Mouse (Mus musculus): ENCODE measurements around the gene Prlr. TPM values are rescaled to one million over a fixed set of nuclear protein-coding genes. Genes with fewer than 3 reads are reported as not detected.
A peak's percentile ranks its signal among the peaks of the same experiment; 100 is the strongest.

Prlr gene
- total RNA-seq (2021) = 1 to 10 TPM; 7.9 to 8.9 TPM
- long read RNA-seq, experiment 1, partial matches to known transcripts = 1 of 1 reads
- long read RNA-seq, experiment 1, other reads (novel, unspliced or antisense) = 0 of 1 reads
- long read RNA-seq, experiment 2 = 0 reads

GRCm38 (mm10) chr15:10177083-10177482 is at the start of gene Prlr:
Gene Prlr (plus strand): TSS chr15:10177238.
- no peak for DNase-seq

DNA sequence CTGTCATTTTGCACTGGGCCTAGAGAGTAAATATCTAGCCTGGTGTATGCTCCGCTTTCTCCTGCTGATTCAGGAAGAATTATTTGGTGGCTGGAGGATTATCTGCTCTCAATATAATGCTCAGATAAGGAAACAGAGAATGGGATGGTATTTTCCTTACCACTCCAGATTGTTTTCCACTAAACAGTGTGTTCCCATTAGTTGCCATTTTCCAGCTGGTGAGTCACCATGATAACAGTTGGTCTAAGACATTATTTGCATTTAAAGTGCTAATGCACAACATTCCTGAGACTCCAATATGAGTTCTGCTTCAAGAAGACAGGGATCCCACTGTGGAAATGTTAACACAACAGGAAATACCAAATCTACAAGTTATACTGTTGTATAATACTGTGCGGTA is 43.3 kb upstream of the Prlr start:
- no peak for DNase-seq

GRCm38 (mm10) chr15:10134889-10135288 is 42.1 kb upstream of the Prlr start:
- peak; percentile 4 to 16 for DNase-seq

- no peak for DNase-seq
These were observed 32.5 kb upstream of the Prlr start for GRCm38 (mm10) chr15:10144520-10144919.

DNA sequence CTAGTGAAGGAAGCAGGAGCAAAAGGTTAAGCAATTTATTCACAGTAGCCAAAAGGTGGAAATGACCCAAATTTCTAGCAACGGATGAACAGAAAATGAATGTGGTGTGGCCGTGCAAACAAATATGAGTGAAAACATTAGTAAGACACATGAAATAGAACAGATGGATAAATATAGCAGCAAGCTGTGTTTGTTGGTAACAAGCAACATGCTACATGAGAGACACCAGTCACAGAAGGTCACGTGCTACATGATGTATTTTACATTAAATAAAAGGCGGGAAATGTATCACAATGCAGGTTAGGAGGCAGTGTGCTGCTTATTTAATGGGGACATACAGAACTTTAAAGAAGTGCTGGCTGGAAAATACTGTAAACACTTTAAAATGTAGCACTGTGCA is 28.8 kb upstream of the Prlr start:
- no peak for DNase-seq

DNA sequence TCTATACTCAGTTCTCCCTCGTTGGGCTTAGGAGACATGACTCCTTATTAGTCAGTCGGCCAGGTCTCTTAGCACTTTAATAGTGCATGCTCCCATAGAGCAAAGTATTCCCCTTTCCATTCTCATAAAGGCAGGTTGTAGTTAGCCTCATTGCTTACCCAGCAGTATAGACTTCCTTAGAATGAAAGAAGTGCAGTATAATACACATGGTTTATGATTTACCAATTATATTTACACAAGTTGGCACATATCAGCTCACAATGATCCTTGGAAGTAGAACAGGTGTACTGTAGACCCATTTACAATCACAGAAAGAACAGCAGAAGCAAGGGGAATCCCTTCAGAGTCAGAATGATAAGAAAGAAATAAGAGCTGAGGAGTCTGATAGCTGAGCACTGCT is 16.4 kb upstream of the Prlr start:
- DNase-seq = no peak

DNA sequence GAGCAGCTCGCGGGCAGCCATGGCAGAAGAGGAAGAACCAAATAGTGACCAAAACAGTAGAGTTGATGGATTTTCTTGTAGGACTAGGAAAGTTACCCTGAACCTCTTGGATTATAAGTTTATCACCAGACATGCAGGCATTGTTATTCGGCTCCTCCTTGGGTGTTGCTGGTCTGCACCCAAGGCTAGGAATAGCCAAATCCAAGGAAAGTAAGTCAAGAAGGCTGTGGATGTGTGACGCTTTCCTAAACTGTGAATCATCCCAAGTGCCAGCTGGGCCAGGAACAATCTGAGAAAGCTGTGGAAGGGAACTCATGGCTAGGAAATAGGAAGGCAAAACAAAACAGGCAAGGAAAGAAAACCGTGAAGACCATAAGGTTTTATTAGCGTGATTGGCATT is 2.0 kb upstream of the Prlr start:
- DNase-seq = no peak

- DNase-seq = no peak
These were observed 1.4 kb upstream of the Prlr start for GRCm38 (mm10) chr15:10175656-10176055.

DNA sequence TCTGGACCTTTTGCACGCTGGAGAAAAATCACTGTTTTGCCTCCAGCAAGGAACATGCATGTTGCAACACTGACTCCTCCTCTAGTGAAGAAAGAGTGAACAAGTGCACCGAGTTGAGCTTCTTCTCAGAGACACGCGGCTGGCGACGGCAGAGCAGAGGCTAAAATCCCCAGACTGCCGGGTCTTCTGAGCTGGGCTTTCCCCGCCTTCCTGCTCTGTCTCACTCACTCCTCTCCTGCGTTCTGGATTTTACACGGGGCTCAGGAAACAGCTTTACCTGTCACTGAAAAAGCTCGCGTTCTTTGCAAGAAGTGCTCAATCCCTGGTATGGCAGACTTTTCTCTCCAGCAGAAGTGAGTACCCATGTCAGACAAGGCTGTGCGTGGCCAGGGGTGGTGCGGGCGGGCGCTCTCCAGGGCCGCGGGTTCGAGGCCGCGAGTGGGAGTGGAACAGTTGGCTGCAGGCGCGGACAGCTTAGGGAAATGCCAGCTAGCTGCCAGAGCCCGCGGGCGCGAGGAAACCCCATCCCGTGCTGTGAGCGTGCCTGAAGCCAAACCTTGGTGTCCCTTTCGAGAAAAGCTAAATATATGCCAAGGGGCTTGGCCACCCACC is 587 bp downstream of the Prlr start:
- DNase-seq = peak; percentile 7 to 25

- peak in 1 of 2 experiments; percentile 16 for DNase-seq
These were observed 1.1 kb downstream of the Prlr start for GRCm38 (mm10) chr15:10178131-10178566.

GRCm38 (mm10) chr15:10180694-10181093 is 3.7 kb downstream of the Prlr start:
- DNase-seq = no peak

GRCm38 (mm10) chr15:10192101-10192630 is 15.1 kb downstream of the Prlr start:
- no peak for DNase-seq

DNA sequence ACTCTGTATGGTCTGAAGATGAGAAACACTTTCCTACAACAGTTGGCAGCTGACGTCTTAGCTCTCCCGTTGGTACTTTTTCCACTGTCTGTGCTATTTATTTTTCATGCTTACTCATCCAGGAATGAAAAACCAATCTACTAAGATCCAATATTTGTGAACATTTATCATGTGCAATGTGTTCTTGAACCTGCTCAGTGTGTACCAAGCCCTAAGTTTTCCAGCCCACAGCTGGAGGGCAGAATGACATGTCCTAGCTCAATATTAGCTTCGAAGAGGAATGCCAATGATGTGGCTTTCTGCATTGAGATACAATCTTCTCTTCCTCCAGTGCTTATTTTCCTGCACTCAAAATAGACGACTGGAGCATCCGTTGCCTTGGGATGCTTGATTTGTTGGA is 24.0 kb downstream of the Prlr start:
- no peak for DNase-seq

DNA sequence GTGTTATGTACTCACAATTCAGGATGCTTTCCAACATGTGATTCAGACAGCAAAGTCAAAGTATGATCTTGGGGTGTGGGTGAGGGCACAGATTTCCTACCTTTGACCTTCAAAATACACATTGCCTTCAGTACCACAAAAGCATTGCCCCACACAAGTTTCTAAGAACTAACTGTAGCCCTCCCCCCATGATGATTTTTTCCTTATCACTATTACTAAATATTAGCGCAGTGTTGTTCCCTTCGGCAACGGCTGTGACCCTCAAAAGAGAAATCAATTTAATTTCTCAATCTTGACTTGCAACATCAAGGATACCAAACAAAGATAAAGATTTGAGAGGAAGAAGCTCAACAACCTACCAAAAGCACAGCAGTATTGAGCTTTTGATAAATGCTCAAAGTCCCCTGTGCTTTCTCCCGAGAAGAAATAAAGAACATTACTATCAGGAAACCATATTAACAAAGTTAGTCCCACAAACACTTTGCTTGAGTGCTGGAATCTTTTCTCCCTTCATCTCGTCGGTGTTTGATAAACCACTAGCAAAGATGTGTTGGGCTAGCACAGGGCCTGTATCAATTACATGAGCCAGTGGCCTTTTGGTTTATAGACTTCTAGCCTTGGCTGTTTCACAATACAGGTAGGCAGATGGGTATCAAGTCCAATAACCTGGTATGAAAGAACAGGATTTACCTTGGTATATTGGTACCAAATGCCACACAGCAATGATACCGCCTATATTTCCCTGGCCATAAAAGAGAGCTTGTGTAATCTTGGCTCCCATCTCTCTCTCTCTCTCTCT is 25.7 kb downstream of the Prlr start:
- no peak for DNase-seq

DNA sequence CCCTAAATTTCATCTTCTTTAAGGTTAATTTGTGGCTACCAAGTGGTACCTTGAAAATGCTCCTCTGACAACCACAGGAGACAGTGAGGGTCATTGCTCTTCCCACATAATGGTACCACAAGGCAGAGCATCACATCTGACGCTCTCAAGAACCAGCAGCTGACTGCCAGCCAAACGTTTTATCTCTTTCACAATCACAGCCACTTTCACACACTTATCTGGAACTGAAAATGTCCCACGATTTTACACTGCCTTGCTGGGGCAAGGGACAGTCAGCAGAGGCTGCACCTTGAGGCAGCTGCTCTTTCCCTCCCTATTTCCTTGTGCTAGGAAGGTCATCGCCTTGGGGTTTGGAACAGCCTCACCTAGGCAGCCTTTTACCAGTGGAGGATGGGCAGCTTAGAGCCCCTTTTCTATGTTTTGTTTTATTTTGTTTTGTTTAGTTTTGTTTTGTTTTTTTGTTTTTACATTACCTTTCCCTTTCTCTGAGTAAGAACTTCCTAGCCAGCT is 33.3 kb downstream of the Prlr start:
- DNase-seq = no peak

DNA sequence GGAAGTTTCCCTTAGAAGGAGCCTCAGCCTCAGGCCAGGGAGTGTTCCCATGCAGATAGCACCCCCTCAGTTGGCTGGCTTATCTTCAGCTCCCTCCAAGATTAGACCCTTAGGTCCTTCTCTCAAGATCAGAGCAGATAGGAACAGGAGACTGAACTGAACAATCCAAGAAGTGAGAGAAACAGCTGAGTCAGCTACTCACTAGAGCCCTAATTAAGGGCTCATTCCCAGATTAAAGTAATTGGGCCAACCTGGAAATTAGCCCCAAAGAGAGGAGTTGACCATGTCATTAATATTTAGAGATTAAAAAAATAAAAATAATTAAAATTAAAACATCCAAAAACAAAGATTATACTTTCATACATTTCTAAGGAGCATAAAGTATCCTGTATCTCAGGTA is 35.0 kb downstream of the Prlr start:
- DNase-seq = no peak

- DNase-seq = no peak
These were observed 36.2 kb downstream of the Prlr start for GRCm38 (mm10) chr15:10213213-10213612.

- DNase-seq = no peak
These were observed 36.7 kb downstream of the Prlr start for GRCm38 (mm10) chr15:10213710-10214109.

DNA sequence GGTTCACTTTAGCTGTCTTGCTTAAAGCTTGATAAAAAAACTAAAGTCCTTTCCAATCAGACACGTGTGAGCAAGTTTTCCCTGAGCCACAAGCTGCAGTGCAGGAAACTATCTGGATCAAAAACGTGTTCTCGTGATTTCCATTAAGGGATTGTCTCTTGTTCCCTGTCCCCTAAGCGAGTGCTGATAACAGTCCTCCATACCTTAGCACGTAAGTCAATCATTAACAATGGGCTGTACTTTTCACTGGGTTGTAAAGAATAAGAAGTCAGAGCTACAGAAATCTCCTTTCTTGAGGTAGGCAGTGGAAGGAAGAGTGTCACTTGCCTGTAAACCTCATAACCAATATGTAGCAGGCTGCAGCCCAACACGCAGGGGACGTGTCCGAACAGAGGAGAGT is 38.7 kb downstream of the Prlr start:
- DNase-seq = no peak

GRCm38 (mm10) chr15:10216189-10216588 is 39.2 kb downstream of the Prlr start:
- no peak for DNase-seq

GRCm38 (mm10) chr15:10223614-10224155 is 46.6 kb downstream of the Prlr start:
- DNase-seq = no peak

DNA sequence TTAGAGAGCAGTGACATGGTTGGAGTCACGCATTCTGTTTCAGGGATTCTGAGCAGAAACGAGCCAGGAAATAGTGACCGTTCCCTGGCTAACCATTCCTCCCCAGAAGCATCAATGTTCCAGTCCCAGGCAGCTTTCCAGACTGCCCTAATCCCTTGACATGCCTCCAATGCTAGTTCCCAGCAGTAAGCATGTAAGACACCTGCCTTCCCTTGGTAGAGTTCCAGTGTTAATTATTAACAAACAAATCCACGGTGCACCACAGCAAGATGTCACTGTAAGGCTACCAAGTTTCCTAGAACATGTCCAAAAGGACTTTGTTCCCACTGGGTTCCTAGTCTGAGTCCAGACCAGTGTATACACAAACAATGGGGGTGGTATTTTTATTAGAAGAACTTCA is 48.7 kb downstream of the Prlr start:
- no peak for DNase-seq

DNA sequence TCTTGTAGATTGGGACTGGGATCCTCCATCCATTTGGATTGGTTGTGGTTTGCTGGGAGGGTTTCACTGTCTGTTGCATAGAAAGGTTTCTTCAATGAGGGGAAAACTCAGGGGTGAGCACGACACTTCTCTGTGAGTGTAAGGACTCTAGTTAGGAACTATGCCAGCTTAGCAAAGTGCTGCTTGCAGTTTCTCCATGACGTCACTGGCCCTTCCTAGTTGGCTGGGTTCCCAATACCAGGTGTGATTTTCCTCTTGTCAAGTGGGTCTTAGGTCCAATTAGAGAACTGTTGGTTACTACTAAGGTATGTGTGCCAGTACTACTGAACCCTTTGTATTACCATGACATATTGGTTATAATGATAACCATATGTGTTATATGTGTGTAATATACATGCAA is 51.6 kb downstream of the Prlr start:
- no peak for DNase-seq
